Mouse (Mus musculus) T-helper 2 cell (primary cell): ENCODE measurements around the gene Cdipt.

Experiments
- in situ Hi-C: fragments of 300-600 bp; cut with MboI, MseI; formaldehyde crosslinking; loops from one replicate; pipeline ENCODE4 v1.15.1; 2025; ENCODE audit warnings: high pct_unique_total_duplicates

The Cdipt gene

DNA sequence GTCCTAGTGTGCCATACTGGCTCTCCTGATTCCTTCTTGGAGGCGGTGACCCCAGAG is at the start of gene Cdipt:
Gene Cdipt, plus strand, starts transcription at position 22 of the 57 bp plus-strand sequence.
- in situ Hi-C loops, result no loop called here

DNA sequence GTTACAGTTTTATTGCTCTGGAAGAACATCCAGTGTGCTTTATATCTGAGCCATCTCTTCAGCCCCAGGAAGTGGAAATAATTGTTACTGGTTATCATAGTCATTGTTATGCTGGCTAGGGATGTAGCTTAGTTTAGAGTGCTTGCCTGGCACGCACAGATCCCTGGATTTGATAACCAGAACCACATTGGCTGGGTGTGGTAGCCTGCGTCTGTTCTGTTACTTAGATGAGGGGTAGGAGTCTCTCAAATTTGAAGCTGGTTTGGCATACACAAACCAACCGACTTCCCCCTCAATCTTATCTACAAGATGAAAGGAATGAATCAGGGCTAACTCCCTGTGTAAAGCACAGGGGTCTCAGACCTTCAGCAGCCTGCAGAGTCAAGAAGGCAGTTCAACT is 49.4 kb upstream of the Cdipt start:
- in situ Hi-C loops, result no loop called here

DNA sequence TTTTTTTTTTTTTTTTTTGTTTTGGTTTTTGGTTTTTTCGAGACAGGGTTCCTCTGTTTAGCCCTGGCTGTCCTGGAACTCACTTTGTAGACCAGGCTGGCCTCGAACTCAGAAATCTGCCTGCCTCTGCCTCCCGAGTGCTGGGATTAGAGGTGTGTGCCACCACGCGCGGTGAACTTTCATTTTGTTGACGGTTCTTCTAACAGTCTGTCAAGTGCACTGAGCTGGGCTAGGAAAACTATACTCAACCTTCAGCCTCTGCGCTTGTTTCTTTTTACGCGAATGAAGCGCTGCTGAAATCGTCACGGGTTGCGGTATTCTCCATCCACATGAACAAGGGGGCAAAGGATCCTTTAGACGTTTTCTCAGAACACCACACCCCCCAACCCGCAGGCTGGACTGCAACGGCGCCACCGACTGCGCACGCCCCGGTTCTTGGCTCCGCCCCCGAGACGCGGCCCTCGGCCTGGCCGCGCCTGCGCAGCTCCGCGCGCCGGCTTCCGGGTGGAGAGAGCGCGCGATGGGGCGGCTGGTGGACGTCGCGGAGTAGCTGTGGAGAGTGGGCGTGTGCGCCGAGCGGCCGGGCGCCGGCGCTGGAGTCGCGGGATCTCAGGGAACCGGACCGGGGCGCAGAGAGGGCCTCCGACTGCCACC is 47.2 kb upstream of the Cdipt start, which contains the start of gene Kctd13:
Gene Kctd13, plus strand, starts transcription at position 496 of the 654 bp plus-strand sequence.
- in situ Hi-C loops, result no loop called here

DNA sequence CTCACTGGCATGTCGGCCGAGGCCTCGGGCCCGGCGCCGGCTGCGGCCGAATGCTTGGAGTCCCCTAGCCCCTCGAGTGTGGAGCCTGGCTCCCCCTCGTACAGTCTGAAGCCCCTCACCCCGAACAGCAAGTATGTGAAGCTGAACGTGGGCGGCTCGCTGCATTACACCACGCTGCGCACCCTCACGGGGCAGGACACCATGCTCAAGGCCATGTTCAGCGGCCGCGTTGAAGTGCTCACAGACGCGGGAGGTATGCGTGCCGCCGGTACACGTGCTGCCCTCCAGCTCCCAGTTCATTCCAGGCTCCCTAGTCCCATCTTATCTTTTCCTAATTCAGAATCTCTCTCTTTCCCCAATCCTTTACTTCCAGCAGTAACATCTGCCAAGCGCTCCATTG is 46.7 kb upstream of the Cdipt start:
- in situ Hi-C loops, result no loop called here

DNA sequence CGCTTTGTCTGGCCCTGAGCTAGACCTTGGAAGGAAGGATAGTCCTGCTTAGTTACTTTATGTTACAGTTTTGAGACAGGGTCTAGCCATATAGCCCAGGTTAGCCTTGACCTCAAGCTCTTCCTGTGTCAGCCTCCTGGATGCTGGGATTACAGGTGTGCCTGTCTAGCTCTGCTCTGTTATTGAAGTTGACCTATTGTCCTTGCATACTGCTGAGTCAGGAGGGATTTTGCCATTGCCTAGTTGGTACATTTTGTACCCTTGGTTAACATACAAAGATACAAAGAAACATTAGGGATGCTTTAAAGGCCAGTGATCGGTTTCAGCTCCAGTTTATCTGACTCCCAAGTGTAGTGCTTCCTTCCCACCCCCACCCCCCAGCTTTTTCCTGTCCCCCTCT is 43.1 kb upstream of the Cdipt start:
- in situ Hi-C loops, result no loop called here

DNA sequence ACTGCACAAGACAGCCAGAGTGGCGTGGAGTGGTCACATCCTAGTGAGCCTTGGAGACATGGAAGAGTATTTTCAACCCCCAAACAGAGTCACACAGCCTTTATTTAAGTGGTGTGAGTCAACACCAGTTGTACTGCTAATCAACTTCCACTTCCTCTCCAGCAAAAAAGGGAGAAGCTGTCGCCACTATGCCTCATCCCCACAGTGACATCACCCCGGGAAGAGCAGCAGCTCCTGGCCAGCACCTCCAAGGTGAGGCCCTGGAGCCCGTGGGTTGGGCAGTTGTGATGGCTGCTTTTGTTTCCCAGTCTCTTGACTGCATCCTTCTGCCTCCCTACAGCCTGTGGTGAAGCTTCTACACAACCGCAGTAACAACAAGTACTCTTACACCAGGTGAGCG is 34.5 kb upstream of the Cdipt start:
- in situ Hi-C loops, result no loop called here

DNA sequence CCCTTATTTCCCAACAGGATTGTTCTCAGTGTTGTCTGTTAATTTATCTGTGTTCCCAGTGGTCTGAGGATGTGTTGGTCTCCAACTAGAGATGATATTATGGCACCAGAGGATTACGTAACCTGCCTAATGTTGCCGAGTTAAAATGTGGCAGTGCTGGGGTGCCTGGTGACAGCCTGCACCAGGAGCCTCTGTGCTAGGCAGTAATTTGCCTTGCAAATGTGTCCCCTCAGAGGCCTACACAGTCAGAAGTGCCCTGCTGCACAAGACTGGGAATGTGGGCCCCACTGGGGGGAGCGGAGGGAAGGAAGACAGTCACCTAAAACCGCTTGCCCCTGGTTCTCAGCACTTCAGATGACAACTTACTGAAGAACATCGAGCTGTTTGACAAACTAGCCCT is 33.9 kb upstream of the Cdipt start:
- in situ Hi-C loops, result no loop called here

DNA sequence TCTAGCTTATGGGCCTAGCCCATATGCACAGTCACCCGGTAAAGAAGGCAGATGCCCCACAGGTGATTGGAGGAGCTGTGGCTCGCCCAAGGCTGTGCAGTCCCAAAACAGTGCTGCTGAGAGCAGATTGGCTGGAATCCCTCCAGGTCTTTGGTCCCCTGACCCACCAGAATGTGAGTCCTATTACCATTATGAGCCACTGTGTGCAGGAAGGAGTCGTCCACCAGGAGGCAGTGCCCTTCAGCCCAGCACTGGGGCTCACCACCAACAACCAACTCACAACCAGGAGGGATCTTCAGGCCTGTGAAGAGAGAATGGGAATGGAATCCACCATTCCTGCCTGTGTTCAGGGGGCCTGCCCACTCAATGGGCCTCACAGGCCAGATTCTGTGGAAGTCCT is 29.2 kb upstream of the Cdipt start:
- in situ Hi-C loops, result no loop called here

DNA sequence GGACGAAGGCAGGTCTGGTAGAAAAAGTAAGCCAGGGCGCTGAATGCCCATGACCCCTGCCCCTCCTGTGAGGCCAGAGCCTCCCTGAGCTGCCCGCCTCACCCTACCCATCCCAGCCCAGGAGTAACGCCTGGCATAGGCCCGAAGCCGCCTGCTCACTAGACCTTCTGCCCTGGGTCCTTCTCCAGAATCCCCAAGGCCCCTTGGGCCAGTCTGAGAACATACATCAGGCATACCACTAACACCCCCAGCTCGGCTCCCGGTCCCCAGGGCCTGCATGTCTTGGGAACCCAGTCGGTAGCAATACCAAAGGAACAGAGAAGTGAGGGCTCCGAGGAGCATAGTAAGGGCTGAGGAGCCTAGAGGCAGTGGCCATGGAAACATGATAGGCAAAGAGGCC is 27.1 kb upstream of the Cdipt start:
- in situ Hi-C loops, result no loop called here

DNA sequence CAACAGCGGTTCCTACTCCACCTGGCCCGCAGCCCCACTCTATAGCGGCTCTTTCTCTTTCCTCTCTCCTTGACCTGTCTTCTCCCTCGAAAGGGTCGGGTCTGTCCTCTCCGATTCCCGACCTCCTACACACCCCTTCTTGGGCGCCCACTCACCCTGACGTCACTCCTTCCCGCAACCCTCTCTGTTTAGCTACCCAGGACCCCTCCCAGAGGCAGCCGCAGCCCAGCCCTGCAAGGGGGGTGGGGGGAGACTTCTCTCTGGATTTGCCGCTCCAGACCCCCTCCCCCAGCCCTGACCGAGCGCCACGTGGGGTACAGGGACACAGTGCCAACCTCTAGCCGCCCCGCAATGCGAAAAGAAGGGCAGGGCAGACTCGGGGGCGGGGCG is 26.3 kb upstream of the Cdipt start, which contains the start of gene Asphd1:
Gene Asphd1, minus strand, starts transcription at position 180 of the 390 bp plus-strand sequence.
- in situ Hi-C loops, result no loop called here

DNA sequence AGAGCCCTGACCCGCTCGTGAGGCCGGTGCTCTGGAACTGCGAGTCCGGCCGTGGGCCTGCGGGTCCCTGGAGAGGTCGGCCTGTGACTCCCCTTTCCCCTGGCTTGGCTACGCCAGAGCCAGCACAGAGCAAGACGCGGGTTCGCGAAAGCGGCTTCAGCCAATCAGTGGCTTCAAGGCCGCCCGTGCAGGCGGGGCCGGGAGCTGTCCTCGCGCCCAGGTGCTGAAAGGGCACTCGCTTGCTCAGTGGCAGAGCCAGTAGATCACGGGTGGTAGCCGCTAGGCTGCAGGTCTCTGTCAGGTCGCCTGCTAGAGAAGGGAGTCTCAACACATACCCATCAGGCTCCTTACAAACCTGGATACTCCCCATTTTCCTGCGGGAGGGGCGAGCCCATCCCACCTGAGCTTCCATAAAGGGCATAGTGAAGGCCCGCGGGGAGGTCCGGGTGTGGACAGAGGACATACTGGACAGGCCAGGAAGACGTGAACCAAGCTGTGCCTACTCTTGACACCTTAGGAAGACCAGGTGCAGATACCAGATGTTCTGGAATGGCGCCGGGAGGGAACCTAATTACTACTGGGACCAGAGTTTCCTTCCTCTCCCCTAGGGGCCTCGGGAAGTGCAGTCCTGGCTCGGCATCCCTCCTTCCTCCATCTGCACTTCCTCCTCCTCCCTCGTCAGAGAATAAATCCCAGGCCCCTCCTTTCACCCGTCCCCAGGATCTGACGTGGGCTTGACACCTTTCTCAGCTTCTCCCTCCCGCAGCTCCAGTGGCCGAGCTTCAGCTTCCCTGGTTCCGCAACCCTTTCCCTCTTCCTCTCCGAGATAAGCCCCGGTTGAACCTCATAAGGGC is 25.7 kb upstream of the Cdipt start, which contains the start of gene Sez6l2:
Gene Sez6l2, plus strand, starts transcription at position 771 of the 854 bp plus-strand sequence.
- in situ Hi-C loops, result no loop called here

DNA sequence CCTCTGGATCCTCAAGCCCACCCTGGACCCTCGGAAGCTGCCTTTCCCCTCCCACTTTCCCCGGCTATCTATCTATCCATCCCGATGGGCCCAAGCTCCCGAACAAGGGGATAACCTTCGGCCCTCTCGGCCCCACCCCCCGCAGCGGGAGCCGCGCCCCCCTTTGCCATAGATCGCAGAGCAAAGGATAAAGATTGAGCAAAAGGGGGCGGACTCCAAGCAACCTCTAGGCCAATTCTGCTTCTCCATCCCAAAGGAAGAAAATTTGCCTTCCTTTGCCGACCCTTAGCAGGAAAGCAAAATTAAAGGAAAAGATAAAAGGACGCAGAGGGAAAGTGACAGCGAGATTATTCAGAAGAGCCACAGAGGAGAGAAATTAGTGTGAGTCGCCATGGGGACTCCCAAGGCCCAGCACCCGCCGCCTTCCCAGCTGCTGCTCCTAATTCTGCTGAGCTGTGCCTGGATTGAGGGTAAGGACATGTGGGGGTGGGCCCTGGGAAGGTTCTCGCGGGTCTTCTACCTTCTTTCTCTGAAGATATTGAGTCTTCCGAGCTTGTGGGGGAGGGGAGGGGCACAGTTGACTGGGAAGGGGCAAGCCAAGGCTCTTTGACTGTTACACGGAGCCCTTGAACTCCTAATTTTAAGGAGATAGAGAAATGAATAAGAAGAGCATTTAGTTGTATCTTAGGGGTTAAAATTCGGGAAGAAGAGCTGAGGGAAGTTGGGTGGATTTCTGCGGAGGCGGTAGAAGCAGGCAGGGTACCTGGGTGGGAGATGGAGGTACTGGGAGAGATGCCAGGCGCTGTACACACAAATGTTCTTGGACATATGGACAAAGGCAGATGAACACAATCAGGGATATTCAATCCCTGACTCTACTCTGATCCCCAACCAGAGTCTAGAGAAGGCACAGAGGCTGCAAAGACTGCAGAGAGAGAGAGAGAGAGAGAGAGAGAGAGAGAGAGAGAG is 24.8 kb upstream of the Cdipt start:
- in situ Hi-C loops, result no loop called here

DNA sequence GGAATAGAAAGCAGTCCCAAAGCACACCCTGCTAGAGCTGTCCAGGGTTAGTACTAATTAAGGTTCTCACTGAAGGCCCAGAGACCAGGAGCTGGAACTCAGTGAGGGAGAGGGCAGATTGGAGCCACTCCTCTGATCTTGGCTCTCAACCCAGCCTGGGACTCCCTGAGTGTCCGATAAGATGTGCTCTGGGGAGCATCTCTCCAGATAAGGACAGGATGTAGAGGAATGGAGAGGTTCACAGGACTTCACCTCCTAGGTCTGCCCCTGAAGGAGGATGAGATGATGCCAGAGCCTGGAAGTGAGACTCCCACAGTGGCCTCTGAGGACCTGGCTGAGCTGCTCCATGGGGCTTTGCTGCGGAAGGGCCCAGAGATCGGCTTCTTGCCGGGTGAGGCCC is 24.0 kb upstream of the Cdipt start:
- in situ Hi-C loops, result no loop called here

DNA sequence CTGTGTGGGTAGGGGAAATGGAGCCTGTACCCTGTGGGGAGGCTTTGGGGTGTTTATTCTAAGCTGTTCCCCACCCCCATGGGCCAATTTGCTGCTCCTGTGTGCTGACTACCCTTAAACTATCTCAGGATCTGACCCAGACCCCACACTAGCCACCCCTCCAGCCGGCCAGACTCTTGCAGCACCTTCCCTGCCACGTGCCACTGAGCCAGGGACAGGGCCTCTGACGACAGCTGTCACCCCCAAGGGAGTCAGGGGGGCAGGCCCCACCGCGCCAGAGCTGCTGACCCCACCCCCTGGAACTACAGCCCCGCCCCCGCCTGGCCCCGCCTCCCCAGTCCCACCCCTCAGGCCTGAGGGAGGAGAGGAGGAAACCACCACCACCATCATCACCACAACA is 23.1 kb upstream of the Cdipt start:
- in situ Hi-C loops, result no loop called here

DNA sequence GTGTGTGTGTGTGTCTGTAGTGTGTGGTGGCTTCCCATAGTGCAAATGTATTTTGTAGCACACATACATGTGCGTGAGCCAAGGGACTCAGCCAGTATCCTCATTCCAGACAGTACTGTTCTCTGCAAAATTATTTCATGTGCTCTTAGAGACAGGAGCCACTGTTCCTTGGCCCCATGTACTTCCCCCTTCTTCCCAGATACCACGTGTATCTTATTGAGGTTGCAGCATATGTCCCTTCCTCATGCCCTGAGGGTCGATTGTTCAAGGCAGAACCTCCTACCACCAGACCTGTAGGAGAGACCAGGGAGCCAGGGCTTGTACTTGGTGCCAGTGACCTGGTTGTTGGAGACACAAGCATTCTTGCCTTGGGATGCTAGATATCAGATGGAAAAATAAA is 20.6 kb upstream of the Cdipt start:
- in situ Hi-C loops, result no loop called here

DNA sequence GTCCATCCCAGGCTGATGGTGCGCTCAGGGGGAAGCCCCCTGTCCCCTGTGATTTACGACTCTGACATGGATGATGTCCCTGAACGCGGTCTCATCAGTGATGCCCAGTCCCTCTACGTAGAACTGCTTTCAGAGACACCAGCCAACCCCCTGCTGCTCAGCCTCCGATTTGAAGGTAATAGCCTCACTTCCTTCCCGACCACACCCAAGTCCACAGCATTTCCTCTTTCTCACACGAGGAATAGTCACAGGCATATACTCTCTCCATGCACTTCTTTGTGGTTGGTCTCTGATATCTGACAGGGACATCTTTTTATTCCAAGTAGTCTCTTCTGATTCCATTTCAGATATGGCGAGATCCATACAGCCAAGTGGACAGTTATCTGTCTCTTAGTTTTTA is 15.9 kb upstream of the Cdipt start:
- in situ Hi-C loops, result loop anchor here (5.0 kb wide), 1 partner anchor 137 kb away; no protein-coding TSS in a partner anchor

DNA sequence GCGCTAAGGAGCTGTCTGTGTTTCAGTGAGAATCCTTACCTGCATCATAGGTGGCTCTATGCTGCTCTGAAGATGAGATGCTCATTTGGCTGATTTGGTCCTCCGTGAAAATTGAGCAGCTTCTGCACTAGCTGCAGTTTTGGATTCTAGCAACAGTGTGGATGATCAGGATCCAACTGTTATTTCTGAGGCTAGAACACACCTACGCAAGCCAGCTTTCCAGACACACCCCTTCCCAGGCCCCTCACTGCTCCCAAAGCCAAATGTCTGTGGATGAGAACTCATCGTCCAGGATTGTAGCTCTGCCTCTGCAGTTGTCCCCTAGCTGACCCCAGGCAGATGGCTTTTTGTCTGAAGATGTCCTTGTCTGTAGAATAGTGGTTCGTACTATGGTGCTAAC is 14.6 kb upstream of the Cdipt start:
- in situ Hi-C loops, result loop anchor here (5.0 kb wide), 1 partner anchor 139 kb away; no protein-coding TSS in a partner anchor

DNA sequence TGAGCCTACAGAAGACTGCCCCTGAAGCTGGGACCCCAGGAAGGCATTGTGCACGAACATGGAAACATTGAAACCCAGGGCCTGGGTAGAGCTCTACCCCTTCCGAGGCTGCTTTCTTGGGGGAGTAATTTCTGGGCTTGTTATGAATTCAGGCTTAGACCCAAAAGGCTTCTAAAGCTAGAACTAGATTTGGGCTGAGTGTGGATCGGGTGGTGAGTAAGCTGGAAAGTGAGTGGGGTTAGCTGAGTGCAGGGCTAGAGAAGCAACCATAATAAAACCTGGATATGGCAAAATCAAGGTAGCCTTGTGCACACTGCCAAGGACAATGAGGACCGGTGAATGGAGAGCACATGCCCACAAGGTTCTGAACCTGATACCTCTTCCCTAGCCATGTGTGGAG is 13.7 kb upstream of the Cdipt start:
- in situ Hi-C loops, result loop anchor here (5.0 kb wide), 1 partner anchor 140 kb away; no protein-coding TSS in a partner anchor

DNA sequence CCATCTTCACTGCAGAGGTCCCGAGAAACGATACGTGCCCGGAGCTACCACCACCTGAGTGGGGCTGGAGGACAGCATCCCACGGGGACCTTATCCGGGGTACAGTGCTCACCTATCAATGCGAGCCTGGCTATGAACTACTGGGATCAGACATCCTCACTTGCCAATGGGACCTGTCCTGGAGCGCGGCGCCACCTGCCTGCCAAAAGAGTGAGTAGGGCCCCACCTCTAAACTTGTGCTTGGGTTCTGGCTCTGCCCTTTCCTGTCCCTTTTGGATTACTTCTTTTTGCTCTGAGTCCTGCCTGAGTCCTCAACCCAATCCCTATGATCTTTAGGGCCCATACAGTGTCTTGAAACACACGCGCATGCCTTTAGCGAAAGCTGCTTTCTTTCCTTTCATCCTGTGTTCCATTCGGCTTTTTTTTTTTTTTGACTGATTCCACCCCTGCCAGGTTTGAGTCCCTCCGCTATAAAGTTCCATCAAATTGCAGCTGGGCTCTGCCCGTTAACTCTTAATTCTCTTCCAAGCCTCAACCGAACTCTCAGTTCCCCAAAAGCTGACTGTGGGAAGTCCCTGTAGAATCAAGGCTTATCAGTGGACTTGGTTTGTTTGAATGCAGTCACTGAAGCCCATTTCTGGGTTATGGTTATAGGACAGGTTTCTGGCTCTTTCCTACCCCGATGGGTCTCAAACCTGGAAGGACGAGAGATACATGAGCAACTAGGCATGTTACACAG is 12.0 kb upstream of the Cdipt start:
- in situ Hi-C loops, result loop anchor here (5.0 kb wide), 1 partner anchor 141 kb away; no protein-coding TSS in a partner anchor

DNA sequence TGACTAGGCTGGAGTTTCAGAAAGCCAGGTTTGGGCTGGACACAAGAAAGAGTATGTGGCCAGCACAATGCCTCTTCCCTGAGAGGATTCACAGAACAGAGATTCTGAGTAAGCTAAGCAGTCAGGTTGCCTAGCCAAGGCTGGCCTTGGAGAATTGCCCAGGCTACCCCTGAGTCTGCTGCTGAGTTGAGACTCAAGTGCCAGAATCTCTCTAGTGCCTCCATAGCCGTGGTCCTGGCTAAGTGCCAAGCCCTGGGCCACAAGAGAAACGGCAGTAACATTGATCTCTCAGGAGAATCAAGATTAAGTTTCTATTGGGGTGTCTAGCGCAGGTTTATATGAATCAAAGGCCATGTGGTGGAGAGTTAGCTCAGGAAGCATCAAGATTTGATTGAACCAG is 10.1 kb upstream of the Cdipt start:
- in situ Hi-C loops, result no loop called here

DNA sequence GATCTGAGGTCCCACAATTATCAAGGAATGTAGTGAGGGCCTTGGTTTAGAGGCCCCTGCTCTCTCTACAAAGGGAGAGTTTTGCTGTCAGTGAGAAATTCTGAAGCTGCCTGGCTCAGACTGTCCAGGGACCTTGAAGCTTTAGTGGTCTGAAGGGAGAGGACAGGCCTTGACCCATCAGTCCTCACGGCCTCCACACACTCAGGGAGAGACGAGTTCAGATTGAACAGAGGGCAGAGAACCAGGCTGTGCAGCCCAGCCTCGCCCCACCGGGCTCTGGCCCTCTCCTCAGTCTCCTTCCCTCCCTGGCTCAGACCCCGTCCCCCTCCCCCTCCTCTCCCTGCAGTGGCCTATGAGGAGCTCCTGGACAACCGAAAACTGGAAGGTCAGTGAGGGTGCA is 8.4 kb upstream of the Cdipt start:
- in situ Hi-C loops, result no loop called here

DNA sequence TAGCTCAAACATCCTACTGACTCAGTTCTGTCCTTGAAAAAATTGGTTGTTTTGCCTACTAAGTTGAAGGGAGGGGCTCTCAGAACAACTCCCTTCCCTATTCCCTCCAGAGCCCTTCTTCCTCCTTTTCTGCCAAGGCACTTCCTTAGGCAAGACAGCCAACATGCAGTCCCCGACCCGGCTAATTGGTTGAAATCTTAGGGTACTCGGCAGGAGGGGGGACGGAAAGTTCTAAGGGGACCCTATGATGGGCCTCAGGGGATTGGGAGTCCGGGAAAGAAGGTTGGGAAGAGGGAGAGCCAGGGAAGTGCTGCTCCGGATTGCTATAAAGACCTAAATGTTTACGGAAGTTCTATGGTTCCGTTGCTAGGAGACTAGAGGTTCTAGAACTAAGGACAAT is 221 bp upstream of the Cdipt start:
- in situ Hi-C loops, result no loop called here
